Mouse (Mus musculus) limb, embryonic 11.5 days (tissue): ENCODE data around the gene Tctex1d2. TPM values are rescaled to one million over a fixed set of nuclear protein-coding genes. Genes with fewer than 3 reads are reported as not detected.

Experiments used
- polyA plus RNA-seq: library from polyadenylated mRNA; unstranded; fragments of >200 nt; fragmentation: Nextera tagmentation; extraction: Ambion mirVana; gene quantifications from 2 replicates; pipeline ENCODE4 v1.2.1, GENCODE M21; 2014

The Tctex1d2 gene
- polyA plus RNA-seq, 1 experiment from 2014 or later, result 32.1 TPM

Other genes with a start within 250 kb of the Tctex1d2 start
- gene Bex6, start 239.9 kb upstream of the Tctex1d2 start, polyA plus RNA-seq, result 0.25 TPM in 1 of 2 replicates, not detected in the other
- 21.6 and 23.3 TPM in 2 replicates for gene Fbxo45, start 172.5 kb upstream of the Tctex1d2 start, polyA plus RNA-seq
- gene Wdr53, start 172.5 kb upstream of the Tctex1d2 start, polyA plus RNA-seq, result 19.2 and 20.2 TPM in 2 replicates
- not detected in 2 replicates for gene Smco1, start 148.2 kb upstream of the Tctex1d2 start, polyA plus RNA-seq
- gene Rnf168, start 142.2 kb upstream of the Tctex1d2 start, polyA plus RNA-seq, result 25.0 and 27.9 TPM in 2 replicates
- 28.0 and 30.0 TPM in 2 replicates for gene Ubxn7, start 87.4 kb upstream of the Tctex1d2 start, polyA plus RNA-seq
- gene Tm4sf19, start 19.2 kb upstream of the Tctex1d2 start, polyA plus RNA-seq, result not detected in 2 replicates
- gene Pcyt1a, start 11.2 kb downstream of the Tctex1d2 start, polyA plus RNA-seq, result 35.6 and 37.0 TPM in 2 replicates
- gene Slc51a, start 68.2 kb downstream of the Tctex1d2 start, polyA plus RNA-seq, result 0.33 and 0.41 TPM in 2 replicates
- not detected in 2 replicates for gene Zdhhc19, start 76.6 kb downstream of the Tctex1d2 start, polyA plus RNA-seq
- gene Tfrc, start 189.2 kb downstream of the Tctex1d2 start, polyA plus RNA-seq, result 52.5 and 53.7 TPM in 2 replicates
- gene Tnk2, start 224.2 kb downstream of the Tctex1d2 start, polyA plus RNA-seq, result 8.9 and 9.2 TPM in 2 replicates